Mouse (Mus musculus) heart, embryonic 14.5 days (tissue): ENCODE results near the gene Dnajc6. TPM values are rescaled to one million over a fixed set of nuclear protein-coding genes. Genes with fewer than 3 reads are reported as not detected.

ENCODE experiments used
- ATAC-seq: fragments of 200-750 bp; cut with Nextera tagmentation; 2 replicates; pipeline ENCODE4 v1.8.0; 2017; ENCODE audit warnings: low read depth, moderate TSS enrichment; ENCODE audit not compliant: insufficient number of reproducible peaks, insufficient read depth, low FRiP score
- H3K27ac ChIP-seq, 2 experiments: fragments of 200-500 bp in 1 of 2; fragments of 300-500 bp in 1 of 2; sonication (generic) in 1 of 2; replicated peaks in 1 of 2; 2 replicates each; pipeline ENCODE4 v1.5.1; 2012 to 2014; ENCODE audit warnings: low read depth in 2 of 2, low read length in 2 of 2, control low read depth in 1 of 2, mild to moderate bottlenecking in 1 of 2, mixed read lengths in 1 of 2; ENCODE audit not compliant: control insufficient read depth in 1 of 2, insufficient read depth in 1 of 2
- H3K27me3 ChIP-seq: fragments of 300-500 bp; sonication (generic); 2 replicates; pipeline ENCODE4 v1.6.1; 2014; ENCODE audit warnings: mild to moderate bottlenecking, low read length, control low read depth; ENCODE audit not compliant: control insufficient read depth, insufficient read depth
- H3K36me3 ChIP-seq: fragments of 300-500 bp; sonication (generic); 2 replicates; pipeline ENCODE4 v1.6.1; 2014; ENCODE audit warnings: mild to moderate bottlenecking, control low read depth, low read length, mixed read lengths; ENCODE audit not compliant: control insufficient read depth, insufficient read depth
- H3K4me1 ChIP-seq, 2 experiments: fragments of 200-500 bp in 1 of 2; fragments of 300-500 bp in 1 of 2; sonication (generic) in 1 of 2; 2 replicates each; pipeline ENCODE4 v1.6.1; 2012 to 2014; ENCODE audit warnings: low read length in 2 of 2, control low read depth in 1 of 2, mixed read lengths in 1 of 2; ENCODE audit not compliant: control insufficient read depth in 2 of 2, insufficient read depth in 2 of 2
- H3K4me2 ChIP-seq: fragments of 300-500 bp; sonication (generic); 2 replicates; pipeline ENCODE4 v1.6.1; 2014; ENCODE audit warnings: mild to moderate bottlenecking, low read length
- H3K4me3 ChIP-seq, 2 experiments: fragments of 200-500 bp in 1 of 2; fragments of 300-500 bp in 1 of 2; sonication (generic) in 1 of 2; 2 replicates each; pipeline ENCODE4 v1.5.1; 2012 to 2014; ENCODE audit warnings: low read length in 2 of 2, mild to moderate bottlenecking in 2 of 2, control low read depth in 1 of 2, low read depth in 1 of 2, moderate library complexity in 1 of 2; ENCODE audit not compliant: control insufficient read depth in 1 of 2, insufficient read depth in 1 of 2
- H3K9ac ChIP-seq: fragments of 300-500 bp; sonication (generic); 2 replicates; pipeline ENCODE4 v1.6.1; 2014; ENCODE audit warnings: mild to moderate bottlenecking, low read length
- H3K9me3 ChIP-seq: fragments of 300-500 bp; sonication (generic); 2 replicates; pipeline ENCODE4 v1.6.1; 2016; ENCODE audit warnings: low read length, control low read depth; ENCODE audit not compliant: control insufficient read depth
- WGBS: fragments of 180-500 bp; shearing (Covaris S2); extraction: QIAGEN DNeasy Blood & Tissue Kit; methylation state at CpG from one replicate; pipeline ENCODE4 v1.1.7; 2014; 5-methylcytosine and 5-hydroxymethylcytosine counted together
- polyA plus RNA-seq: library from polyadenylated mRNA; unstranded; fragments of >200 nt; fragmentation: Nextera tagmentation; extraction: Ambion mirVana; gene quantifications from 2 replicates; pipeline ENCODE4 v1.2.1, GENCODE M21; 2014

The Dnajc6 gene
- polyA plus RNA-seq, 1 experiment from 2014 or later: 0.70 TPM

DNA sequence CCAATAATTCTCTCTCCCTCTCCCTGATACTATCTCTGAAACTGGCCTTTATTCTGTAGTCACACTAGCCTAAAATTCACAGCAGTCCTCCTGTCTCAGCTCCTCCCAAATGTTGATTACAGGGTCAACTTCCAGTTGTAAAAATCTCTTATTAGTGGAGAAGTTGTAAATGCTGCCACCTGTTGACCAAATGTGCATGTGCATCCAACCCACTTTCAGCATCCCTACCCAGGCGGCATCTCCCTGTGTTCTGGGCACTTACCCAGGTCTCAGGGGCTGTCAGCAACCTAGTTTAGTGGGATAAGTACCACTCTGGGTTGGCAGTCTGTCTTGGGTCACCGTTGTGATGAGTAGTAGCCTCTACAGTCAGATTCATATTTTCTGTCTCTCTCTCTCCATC lies 38.1 kb upstream of the Dnajc6 start:
- 35% methylated on average over 2 of the region's 2 CpGs for WGBS
- Histone ChIP-seq H3K4me2 (no peak overlapping the region), H3K4me1 (peaks cover 0 to 10% of the 10 kb centered on the region in 2 experiments; a peak in 2 of 4 replicates), H3K36me3 (peaks cover 33% of the 10 kb centered on the region), H3K27ac (no peak overlapping the region), H3K27me3 (no peaks in the 10 kb centered on the region), H3K9me3 (no peaks in the 10 kb centered on the region), H3K4me3 (no peak overlapping the region), H3K9ac (no peak overlapping the region)
- ATAC-seq: no peak

GRCm38 (mm10) chr4:101459358-101459757 lies 37.1 kb upstream of the Dnajc6 start:
- Histone ChIP-seq H3K4me1 (peaks cover 0 to 10% of the 10 kb centered on the region in 2 experiments; a peak in 2 of 4 replicates), H3K9ac (no peak overlapping the region), H3K4me2 (no peak overlapping the region), H3K27me3 (no peaks in the 10 kb centered on the region), H3K27ac (no peak overlapping the region), H3K9me3 (no peaks in the 10 kb centered on the region), H3K36me3 (peaks cover 33% of the 10 kb centered on the region), H3K4me3 (no peak overlapping the region)
- no peak for ATAC-seq
- 91% methylated on average over 4 of the region's 4 CpGs for WGBS

DNA sequence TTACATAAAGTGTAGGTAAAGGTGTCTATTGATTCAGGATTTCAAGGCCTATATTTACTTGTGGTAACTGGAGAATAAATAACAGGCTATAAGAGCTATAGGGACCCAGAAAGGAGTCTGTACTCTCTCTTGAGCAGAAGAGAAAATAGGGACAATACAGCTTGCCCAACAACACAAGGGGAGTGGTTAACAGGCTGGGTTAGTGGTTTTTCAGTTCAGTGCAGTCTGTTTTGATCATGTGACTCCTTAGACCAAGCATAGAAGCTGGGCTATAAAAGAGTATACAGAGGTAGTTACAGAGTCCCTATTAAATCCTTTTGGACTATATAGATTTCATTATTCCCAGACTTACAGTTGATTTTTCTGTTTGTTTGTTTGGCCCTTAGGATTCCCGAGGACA lies 36.3 kb upstream of the Dnajc6 start:
- H3K4me2 ChIP-seq: no peak overlapping the region
- no peaks in the 10 kb centered on the region for H3K27me3 ChIP-seq
- peaks cover 41% of the 10 kb centered on the region for H3K36me3 ChIP-seq
- H3K9ac ChIP-seq: no peak overlapping the region
- H3K4me3 ChIP-seq: no peak overlapping the region
- 69% methylated on average over 1 of the region's 1 CpGs for WGBS
- peaks cover 0 to 10% of the 10 kb centered on the region in 2 experiments; a peak in 2 of 4 replicates for H3K4me1 ChIP-seq
- ATAC-seq: no peak
- no peaks in the 10 kb centered on the region for H3K9me3 ChIP-seq
- H3K27ac ChIP-seq: no peak overlapping the region

- no peaks in the 10 kb centered on the region for H3K9me3 ChIP-seq
- WGBS: 80% methylated on average over 2 of the region's 2 CpGs
- ATAC-seq: no peak
- H3K27ac ChIP-seq: no peak overlapping the region
- H3K36me3 ChIP-seq: peaks cover 53% of the 10 kb centered on the region
- H3K9ac ChIP-seq: no peak overlapping the region
- peaks cover 4 to 5% of the 10 kb centered on the region in 2 experiments; a peak in 2 of 4 replicates for H3K4me1 ChIP-seq
- no peak overlapping the region for H3K4me3 ChIP-seq
- H3K27me3 ChIP-seq: no peaks in the 10 kb centered on the region
- no peak overlapping the region for H3K4me2 ChIP-seq
Measured at GRCm38 (mm10) chr4:101462065-101462464, 34.4 kb upstream of the Dnajc6 start.

DNA sequence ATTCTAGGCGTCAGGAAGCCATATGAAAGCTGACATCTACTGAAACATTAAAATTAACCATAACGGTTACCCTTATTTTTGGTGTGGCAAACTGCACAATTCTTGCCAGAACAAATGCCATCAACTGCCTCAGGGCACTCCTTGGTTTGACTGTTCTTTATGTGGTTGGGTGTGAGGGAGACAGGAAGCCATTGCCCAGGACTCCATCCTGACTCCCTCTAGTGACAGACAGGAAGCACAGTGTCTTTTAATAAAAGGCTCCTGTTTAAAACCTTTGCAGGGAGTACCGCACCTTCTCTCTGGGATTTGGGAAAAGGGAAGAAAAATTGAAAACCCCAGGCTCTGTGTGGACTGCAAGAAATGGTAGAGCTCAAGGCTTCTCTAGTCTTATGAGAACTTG lies 30.2 kb upstream of the Dnajc6 start:
- H3K9ac ChIP-seq: no peak overlapping the region
- H3K4me1 ChIP-seq: peaks cover 0 to 4% of the 10 kb centered on the region in 2 experiments; a peak in 1 of 4 replicates
- no peak for ATAC-seq
- 87% methylated on average over 3 of the region's 3 CpGs for WGBS
- no peaks in the 10 kb centered on the region for H3K9me3 ChIP-seq
- H3K27me3 ChIP-seq: no peaks in the 10 kb centered on the region
- no peak overlapping the region for H3K4me3 ChIP-seq
- no peak overlapping the region for H3K27ac ChIP-seq
- H3K36me3 ChIP-seq: peaks cover 42% of the 10 kb centered on the region
- no peak overlapping the region for H3K4me2 ChIP-seq

- 68% methylated on average over 5 of the region's 5 CpGs for WGBS
- peaks cover 0 to 4% of the 10 kb centered on the region in 2 experiments; a peak in 2 of 4 replicates for H3K4me1 ChIP-seq
- no peaks in the 10 kb centered on the region for H3K27me3 ChIP-seq
- peaks cover 24% of the 10 kb centered on the region for H3K36me3 ChIP-seq
- no peak for ATAC-seq
- no peak overlapping the region for H3K9ac ChIP-seq
- no peak overlapping the region for H3K27ac ChIP-seq
- no peak overlapping the region for H3K4me3 ChIP-seq
- H3K4me2 ChIP-seq: no peak overlapping the region
- no peaks in the 10 kb centered on the region for H3K9me3 ChIP-seq
Measured at GRCm38 (mm10) chr4:101469242-101469641, 27.2 kb upstream of the Dnajc6 start.

GRCm38 (mm10) chr4:101470543-101470942 lies 25.9 kb upstream of the Dnajc6 start:
- H3K36me3 ChIP-seq: 0 out of 2 replicates have a peak, but pooled peaks cover 12% of the 10 kb centered on the region
- 55% methylated on average over 5 of the region's 5 CpGs for WGBS
- no peak overlapping the region for H3K9ac ChIP-seq
- no peak overlapping the region for H3K27ac ChIP-seq
- peaks cover 0 to 4% of the 10 kb centered on the region in 2 experiments; a peak in 2 of 4 replicates for H3K4me1 ChIP-seq
- no peak overlapping the region for H3K4me3 ChIP-seq
- no peaks in the 10 kb centered on the region for H3K27me3 ChIP-seq
- H3K4me2 ChIP-seq: no peak overlapping the region
- no peaks in the 10 kb centered on the region for H3K9me3 ChIP-seq
- no peak for ATAC-seq

DNA sequence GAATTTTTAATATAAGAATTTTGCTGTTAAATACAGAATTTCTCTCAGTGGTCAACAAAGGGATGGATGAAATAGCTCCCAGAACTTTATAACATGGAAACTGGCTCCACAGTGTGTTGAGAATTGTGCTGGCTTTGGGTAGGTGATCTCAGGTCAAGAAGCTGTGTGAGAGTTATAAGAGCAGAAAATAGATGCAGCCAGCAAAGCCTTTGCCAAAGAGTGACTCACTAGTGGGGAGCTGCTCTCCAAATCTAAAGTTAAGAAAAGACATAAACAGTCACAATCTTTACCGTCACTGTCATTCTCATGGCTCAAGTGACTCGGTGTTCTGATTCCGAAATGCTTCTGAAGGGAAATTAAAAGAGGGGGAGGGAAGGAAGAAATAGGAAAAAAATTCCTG lies 23.7 kb upstream of the Dnajc6 start:
- Histone ChIP-seq H3K4me2 (no peak overlapping the region), H3K9me3 (no peaks in the 10 kb centered on the region), H3K27me3 (no peaks in the 10 kb centered on the region), H3K36me3 (no peaks in the 10 kb centered on the region), H3K27ac (no peak overlapping the region), H3K4me3 (no peak overlapping the region), H3K4me1 (no peaks in the 10 kb centered on the region; a peak in 1 of 4 replicates), H3K9ac (no peak overlapping the region)
- 64% methylated on average over 3 of the region's 3 CpGs for WGBS
- ATAC-seq: no peak
